Mouse (Mus musculus) right cerebral cortex, postnatal 25 days (tissue): ENCODE data around the gene Gm45337.
"Not testable (repeated sequence)": the region's sequence is repeated elsewhere in the genome, so short reads cannot be mapped to it uniquely, and the experiment has no call there.

ENCODE experiments used
- DNase-seq: peaks from one replicate; pipeline ENCODE4 v3.0.0; 2022

Gene Gm45337

DNA sequence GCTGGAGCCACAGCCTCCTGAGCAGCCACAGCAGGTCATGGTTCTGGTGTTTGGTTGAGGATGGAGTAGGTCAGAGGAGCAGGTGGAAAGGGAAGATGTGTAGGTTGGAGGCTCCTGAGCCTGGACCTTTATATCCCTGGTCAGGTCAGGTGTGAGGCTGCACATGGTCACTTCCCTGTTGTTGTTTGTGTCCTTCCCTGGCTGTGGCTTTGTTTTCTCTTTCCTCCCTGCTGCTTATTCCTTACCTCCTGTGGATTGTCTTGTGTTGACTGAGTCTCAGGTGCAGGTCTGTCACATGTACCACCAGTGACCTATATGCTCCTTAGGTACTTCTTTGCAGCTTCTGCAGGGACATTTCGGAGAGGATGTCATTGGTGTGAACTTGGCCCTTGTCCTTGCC lies at the start of gene Gm45337:
Gm45337 (minus strand) TSS at position 101 of the 400 bp plus-strand sequence.
- no peak for DNase-seq

DNA sequence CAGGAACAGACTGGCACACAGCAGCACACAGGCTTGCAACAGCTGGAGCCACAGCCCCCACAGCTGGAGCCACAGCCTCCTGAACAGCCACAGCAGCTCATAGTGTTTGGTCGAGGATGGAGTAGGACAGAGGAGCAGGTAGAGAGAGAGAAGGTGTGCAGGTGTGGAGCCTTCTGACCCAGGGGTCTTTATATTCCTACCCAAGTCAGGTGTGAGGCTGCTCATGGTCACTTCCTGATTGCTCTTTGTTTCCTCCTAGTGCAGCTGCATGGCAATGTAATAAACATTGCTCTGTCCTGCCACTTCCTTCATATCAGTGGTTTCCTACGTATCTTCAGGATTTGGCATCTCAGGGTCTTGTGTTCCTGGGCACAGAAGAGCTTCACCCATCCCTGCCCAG lies 45.9 kb upstream of the Gm45337 start, which contains the start of gene Gm10153:
Gm10153 (minus strand) TSS at position 101 of the 400 bp plus-strand sequence.
- DNase-seq: no peak

GRCm38 (mm10) chr7:142188156-142188555 lies 43.7 kb upstream of the Gm45337 start:
- DNase-seq: no peak

DNA sequence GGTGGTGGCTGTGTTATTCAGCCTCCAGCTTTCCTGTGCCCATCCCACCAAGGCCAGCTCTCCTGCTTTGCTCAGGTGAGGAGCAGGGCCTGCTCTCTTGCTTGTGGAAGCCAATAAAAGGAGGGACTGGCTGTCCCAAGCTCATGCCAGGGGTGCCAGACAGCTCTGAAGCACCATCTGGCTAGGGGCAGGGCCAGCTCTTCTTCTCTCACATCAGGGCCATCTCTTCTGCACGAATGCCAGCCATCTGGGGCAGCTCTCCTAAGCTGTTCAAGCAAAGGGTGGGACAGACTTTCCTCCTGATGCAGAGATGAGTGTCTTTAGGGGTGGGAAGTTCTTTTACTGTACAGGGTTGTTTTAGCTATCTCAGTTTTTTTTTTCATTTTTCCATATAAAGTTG lies 36.6 kb upstream of the Gm45337 start:
- DNase-seq: no peak

GRCm38 (mm10) chr7:142178685-142179084 lies 34.3 kb upstream of the Gm45337 start:
- DNase-seq: no peak

- not testable (repeated sequence) for DNase-seq
Observed at GRCm38 (mm10) chr7:142175905-142176304, 31.5 kb upstream of the Gm45337 start, which contains the start of gene Krtap5-2. Gene Krtap5-2, minus strand, starts transcription at chr7:142176005.

DNA sequence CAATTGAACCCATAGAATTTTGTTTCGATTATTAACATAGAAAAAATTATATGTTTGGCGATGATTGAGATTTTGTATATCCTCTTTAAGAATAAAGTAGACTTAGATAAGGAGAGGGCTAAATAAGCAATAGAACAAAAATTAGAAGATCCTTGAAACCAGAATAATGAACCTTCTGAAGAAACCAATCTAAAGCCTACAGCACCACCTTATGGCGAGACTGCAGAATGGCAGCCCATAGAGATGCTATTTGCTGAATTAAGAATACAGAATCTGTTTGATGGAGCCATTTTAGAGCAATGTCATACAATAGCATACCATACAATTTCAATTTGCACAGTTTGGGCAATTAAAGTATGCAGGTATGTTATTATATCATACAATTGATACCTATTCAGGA lies 25.4 kb upstream of the Gm45337 start:
- no peak for DNase-seq

- DNase-seq: not testable (repeated sequence)
Observed at GRCm38 (mm10) chr7:142165639-142166038, 21.2 kb upstream of the Gm45337 start, which contains the start of gene Gm4553. Gene Gm4553, minus strand, starts transcription at chr7:142165739.

GRCm38 (mm10) chr7:142159366-142159765 lies 15.0 kb upstream of the Gm45337 start:
- DNase-seq: no peak

GRCm38 (mm10) chr7:142157013-142157412 lies 12.6 kb upstream of the Gm45337 start, which contains the start of gene Gm29735:
Gene Gm29735, minus strand, starts transcription at chr7:142157113.
- not testable (repeated sequence) for DNase-seq

GRCm38 (mm10) chr7:142155308-142155707 lies 10.9 kb upstream of the Gm45337 start:
- no peak for DNase-seq

GRCm38 (mm10) chr7:142152191-142152590 lies 7.8 kb upstream of the Gm45337 start:
- DNase-seq: no peak

DNA sequence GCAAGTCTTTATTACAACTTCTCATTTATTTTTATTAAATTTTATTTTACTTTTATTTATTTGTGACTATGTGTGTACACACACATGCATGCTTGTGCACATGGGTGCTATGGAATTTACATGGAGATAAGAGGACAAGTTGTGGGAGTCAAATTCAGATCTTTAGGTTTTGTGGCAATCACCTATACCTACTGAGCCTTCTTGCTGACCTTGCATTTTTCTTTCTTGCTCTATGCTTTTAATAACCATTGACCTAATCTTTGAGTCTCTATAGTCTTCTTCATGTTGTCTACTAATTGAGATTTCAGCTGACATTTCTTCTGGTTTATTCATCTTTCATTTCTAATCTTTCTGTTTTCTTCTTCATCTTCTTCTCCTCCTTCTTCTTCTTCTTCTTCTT lies 4.2 kb upstream of the Gm45337 start:
- DNase-seq: no peak

DNA sequence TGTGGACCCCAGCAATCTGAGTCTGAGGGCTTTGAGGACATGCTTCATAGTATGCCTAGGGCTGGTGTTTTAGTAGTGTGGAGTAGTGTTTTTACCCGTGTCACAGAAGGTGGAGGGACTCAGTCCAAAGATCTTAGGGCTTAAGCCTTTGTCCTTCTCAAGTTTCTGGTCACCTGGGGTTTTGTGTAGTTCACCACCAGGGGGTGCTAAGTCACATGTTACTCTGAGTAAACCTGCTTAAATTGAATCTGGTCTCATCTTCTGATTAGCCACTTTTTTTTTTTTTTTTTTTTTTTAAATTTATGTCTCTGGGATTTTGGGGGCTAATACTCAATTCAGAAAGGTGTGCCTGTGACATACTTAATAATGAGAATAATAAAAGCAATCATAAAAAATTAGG lies 1.6 kb upstream of the Gm45337 start:
- DNase-seq: peak; percentile 15

DNA sequence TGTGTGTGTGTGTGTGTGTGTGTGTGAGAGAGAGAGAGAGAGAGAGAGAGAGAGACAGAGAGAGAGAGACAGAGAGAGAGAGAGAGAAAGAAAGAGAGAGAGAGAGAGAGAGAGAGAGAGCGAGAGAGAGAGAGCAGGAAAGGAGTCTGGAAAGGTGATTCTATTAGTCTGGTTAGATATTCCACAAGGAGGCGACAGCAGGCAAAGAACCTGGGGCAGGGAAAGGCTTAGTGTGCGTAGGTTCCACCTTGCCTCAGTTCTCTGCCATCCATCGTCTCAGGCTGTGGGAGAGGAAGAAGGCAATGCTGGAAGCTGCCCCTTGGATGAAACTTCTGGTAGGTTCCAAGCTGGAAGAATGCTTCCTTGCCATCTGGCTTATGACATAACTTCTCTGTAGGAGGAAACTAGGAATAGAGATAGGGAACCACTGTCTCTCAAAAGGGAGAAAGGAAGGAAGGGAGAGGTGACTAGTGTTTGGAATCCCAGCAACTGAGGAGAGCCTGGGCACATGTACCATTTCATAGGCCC lies 1.1 kb upstream of the Gm45337 start:
- DNase-seq: peak; percentile 11

- DNase-seq: not testable (repeated sequence)
Observed at GRCm38 (mm10) chr7:142143506-142144010, 849 bp downstream of the Gm45337 start.

DNA sequence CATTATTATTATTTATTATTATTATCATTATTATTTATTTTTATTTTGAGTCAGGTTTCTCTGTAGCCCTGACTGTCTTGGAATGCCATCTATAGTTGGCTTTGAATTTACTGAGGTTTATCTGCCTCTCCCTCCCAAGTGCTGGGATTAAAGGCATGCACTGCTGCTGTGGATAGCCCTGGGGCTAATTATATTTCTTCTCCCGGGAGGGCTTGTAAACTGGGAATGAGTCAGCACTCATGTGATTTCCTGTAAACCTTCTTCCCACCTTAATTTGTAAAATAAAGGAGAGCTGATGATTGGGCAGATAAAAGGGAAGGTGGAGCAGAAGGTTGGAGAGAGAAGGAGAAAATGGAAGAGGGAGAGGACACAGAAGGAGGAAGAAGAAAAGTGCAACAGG lies 3.7 kb downstream of the Gm45337 start:
- DNase-seq: no peak

GRCm38 (mm10) chr7:142135934-142136333 lies 8.5 kb downstream of the Gm45337 start, which contains the start of gene Gm39115:
Gene Gm39115, minus strand, starts transcription at chr7:142136034.
- not testable (repeated sequence) for DNase-seq

GRCm38 (mm10) chr7:142134206-142134995 lies 10.0 kb downstream of the Gm45337 start:
- peak; percentile 14 for DNase-seq

- DNase-seq: no peak
Observed at GRCm38 (mm10) chr7:142128843-142129242, 15.6 kb downstream of the Gm45337 start.

DNA sequence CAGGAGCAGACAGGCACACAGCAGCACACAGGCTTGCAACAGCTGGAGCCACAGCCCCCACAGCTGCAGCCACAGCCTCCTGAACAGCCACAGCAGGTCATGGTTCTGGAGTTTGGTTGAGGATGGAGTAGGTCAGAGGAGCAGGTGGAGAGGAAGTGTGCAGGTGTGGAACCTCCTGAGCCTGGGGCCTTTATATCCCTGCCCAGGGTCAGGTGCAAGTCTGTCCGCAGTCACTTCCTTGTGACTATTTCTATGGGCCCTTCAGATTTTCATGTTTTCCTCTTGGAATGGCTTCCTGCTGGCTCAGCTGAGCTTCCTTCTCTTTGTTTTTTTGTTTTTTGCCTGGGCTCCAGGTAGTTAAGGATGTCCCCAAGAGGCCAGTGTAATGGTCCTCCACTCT lies 23.8 kb downstream of the Gm45337 start, which contains the start of gene Gm45618:
Gm45618 (minus strand) TSS at position 101 of the 400 bp plus-strand sequence.
- not testable (repeated sequence) for DNase-seq

GRCm38 (mm10) chr7:142119632-142120031 lies 24.8 kb downstream of the Gm45337 start:
- no peak for DNase-seq

- no peak for DNase-seq
Observed at GRCm38 (mm10) chr7:142104747-142105146, 39.7 kb downstream of the Gm45337 start.

DNA sequence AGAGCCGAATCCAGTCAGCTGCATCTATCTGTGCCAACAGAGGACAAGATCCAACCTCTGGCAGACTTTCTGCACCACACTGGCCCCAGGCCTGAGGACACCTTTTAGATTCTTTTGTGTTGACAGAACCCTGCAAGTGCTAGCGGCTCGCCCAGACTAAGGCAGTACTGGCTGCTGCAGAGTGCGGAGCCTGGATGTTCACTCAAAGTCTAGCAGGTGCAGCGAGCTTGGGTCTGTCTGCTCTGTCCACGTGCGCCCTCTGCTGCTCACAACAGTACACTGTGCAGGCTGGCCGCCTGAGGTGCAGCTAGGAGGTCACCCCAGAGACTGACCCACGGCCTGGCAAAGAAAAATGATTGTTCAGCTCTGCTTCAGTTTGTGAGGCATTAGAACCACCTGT lies 46.6 kb downstream of the Gm45337 start:
- DNase-seq: peak; percentile 78
